Mouse (Mus musculus): ENCODE measurements around the gene Hnrnpdl.

Hnrnpdl gene

DNA sequence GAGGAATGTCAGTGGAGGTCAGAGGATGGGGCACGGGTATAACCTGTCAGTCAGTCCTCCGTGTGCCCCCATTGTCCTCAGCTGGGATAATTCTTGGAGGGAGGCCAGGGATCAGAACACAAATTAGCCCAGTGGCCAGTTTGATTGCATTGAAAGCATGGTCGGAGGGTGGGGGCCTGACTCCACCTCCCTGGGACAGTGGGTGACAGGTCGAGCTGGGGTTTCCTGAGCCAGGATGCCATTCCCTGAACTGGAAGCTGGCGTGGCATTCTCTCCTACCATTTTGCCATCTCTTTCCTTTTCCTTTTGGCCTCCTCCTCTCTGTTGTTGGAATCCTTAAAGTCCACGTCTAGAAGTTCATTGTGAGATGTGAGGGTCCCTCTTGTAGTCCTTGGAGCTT is 33.6 kb downstream of the Hnrnpdl start:
- no peak for DNase-seq (ENCODE audit: low read depth, low spot score)

DNA sequence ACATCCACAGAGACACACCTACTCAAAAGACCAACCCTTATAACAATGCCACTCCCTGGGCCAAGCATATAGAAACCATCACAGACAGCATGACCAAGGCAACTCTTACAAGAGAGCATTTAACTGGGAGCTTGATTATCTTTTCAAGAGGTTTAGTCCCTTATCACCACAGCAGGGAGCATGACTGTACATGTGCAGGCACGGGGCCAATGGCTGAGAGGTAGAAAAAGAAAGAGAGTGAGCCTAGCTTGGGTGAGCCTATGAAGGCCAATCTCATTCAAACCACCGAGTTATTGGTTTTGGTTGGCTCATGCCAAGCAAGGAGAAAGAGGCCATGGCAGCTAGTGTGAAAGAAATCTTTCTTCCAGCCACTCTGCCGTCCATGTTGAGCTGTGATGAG is 34.0 kb downstream of the Hnrnpdl start:
- DNase-seq (ENCODE audit: low read depth, low spot score), result no peak

DNA sequence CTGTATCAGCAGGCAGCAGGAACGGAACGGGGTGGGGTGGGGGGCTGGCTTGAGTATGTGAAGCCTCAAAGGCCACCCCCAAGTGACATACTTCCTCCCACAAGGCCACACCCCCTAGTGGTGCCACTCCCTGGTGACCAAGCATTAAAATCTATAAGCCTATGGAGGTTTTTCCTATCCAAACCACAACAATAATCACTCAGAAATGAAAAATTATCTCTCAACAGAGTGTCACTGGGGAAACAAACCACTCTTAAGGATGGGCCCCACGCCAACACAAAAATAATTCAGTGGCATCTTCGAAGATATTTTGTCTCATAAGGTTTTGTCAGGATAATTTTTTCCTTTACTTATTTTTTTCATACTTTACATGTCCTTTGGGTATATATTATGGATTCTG is 35.6 kb downstream of the Hnrnpdl start:
- DNase-seq (ENCODE audit: low read depth, low spot score), result no peak

DNA sequence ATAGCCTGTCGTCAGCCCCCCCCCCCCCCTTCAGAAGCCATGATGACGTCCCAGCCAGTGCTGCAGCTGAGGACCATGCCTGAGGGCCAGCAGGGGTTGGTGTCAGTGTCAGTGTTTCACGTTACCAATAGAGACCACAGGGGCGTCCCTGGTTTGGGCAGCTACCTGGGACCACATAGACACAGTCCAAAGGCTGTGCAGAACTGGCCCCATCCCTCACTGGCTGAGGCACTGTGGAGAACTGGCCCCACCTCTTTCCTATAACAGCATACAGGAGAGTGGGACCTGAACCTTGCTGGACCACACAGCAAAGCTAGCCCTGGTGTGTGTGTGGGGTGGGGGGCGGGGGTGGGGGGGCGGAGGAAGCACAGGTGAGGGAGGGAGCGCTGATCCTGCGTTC is 39.0 kb downstream of the Hnrnpdl start:
- DNase-seq (ENCODE audit: low read depth, low spot score), result no peak

DNA sequence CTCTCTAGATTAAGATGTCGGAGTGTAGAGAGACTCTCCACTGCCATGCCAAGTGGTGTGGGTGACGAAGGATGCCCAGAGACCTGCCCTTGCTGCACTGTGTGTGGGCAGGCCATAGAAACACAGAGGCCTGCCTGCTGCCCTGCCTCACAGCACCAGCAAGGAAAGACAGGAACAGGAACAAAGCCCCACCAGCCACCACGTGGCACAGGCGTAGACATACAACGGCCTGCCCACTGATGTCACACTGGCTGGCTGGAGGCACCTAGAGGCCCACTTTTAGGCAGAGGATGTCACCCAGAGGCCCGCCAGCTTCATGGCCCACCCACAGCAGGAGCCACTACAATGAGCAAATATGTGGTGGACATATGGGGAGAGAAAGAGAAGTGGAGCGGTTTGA is 39.4 kb downstream of the Hnrnpdl start:
- DNase-seq (ENCODE audit: low read depth, low spot score), result no peak

DNA sequence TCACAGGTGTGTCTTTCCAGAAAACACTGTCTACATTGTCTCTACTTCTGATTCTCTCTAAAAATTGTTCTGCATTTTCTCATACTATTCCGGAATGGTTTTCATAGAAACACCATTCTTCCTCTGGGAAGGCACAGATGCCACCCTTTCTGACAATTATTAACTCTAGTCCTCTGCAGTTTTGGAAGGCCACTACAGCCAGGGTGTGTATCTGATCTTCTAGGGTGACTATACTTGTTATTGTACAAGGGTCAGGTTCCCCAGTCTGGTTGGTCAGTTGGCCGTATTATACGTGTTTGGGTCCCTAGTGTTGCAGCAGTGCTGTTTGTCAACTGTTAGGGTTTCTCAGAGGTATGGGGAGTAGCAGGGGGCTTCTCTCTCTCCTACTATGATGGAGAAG is 44.8 kb downstream of the Hnrnpdl start:
- no peak for DNase-seq (ENCODE audit: low read depth, low spot score)

DNA sequence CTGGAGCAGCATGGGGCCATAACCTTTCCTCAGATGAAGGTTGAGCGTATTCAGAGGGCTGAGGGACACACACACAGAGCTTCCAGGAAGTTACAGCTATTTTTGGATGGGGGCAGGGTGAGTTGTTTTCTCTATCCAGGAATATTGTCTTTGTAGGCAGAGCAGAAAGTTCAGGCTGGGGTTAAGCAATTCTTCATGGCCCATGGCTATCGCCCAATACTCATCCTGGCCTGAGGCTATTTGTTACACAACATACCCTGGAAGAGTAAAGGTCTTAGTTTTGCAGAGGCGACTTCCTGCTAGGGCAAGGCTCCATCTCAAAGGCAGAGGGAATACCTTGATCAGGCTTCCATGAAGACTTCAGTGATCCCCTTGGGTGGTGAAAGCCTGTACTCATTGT is 45.3 kb downstream of the Hnrnpdl start:
- DNase-seq (ENCODE audit: low read depth, low spot score), result no peak
